20 mouse cellular contexts compared by ENCODE assay signal in genomic region chr11:35387826-35388225, GRCm38 (mm10).
DNase-seq lines count a peak whose midpoint lies in the region; ATAC-seq and TF ChIP-seq lines count a peak whose summit lies in the region.
"Had no signal": no experiment of that assay in that cellular context is flagged by ENCODE, and none has a peak within 500 bp of the region (broad histone marks: within the 10 kb centered on the region; RNA-seq: fewer than 3 reads in every experiment).

No protein-coding gene starts in this region.

- H3K4me1 ChIP-seq in hindbrain, embryonic 10.5 days (replicated peaks) = peaks cover 28% of the 10 kb centered on the region
- H3K4me1 ChIP-seq in hindbrain, postnatal 0 days (ENCODE audit: insufficient read depth, low read length) = no peaks in the 10 kb centered on the region
- H3K4me1 ChIP-seq in neural tube, embryonic 15.5 days = no peaks in the 10 kb centered on the region
- H3K4me1 ChIP-seq in embryonic facial prominence, embryonic 14.5 days (ENCODE audit: control insufficient read depth, insufficient read depth, low read length) = peaks cover 42% of the 10 kb centered on the region
- no peaks in the 10 kb centered on the region for H3K4me1 ChIP-seq in neural tube, embryonic 11.5 days (ENCODE audit: control insufficient read depth, insufficient read depth, low read length)
- no peaks in the 10 kb centered on the region for H3K4me1 ChIP-seq in midbrain, embryonic 15.5 days
- H3K4me1 ChIP-seq: forebrain, embryonic 15.5 days had no signal

- no peak overlapping the region for H3K4me2 ChIP-seq in hindbrain, postnatal 0 days (ENCODE audit: low read depth, low read length)
- H3K4me2 ChIP-seq in neural tube, embryonic 15.5 days = no peak overlapping the region
- no peak overlapping the region for H3K4me2 ChIP-seq in embryonic facial prominence, embryonic 14.5 days (ENCODE audit: low read depth, low read length)
- no peak overlapping the region for H3K4me2 ChIP-seq in neural tube, embryonic 11.5 days (ENCODE audit: low read depth)
- no peak overlapping the region for H3K4me2 ChIP-seq in midbrain, embryonic 15.5 days
- H3K4me2 ChIP-seq: forebrain, embryonic 15.5 days; heart, embryonic 13.5 days had no signal

- H3K9me3 ChIP-seq in hindbrain, embryonic 10.5 days = no peaks in the 10 kb centered on the region
- no peaks in the 10 kb centered on the region for H3K9me3 ChIP-seq in hindbrain, postnatal 0 days (ENCODE audit: low read length)
- no peaks in the 10 kb centered on the region for H3K9me3 ChIP-seq in neural tube, embryonic 15.5 days (replicated peaks)
- no peaks in the 10 kb centered on the region for H3K9me3 ChIP-seq in embryonic facial prominence, embryonic 14.5 days (ENCODE audit: control insufficient read depth, low read length)
- no peaks in the 10 kb centered on the region for H3K9me3 ChIP-seq in neural tube, embryonic 11.5 days (ENCODE audit: control insufficient read depth, low read length)
- no peaks in the 10 kb centered on the region for H3K9me3 ChIP-seq in midbrain, embryonic 15.5 days
- H3K9me3 ChIP-seq: forebrain, embryonic 15.5 days; heart, embryonic 13.5 days had no signal

- no peak overlapping the region for H3K9ac ChIP-seq in hindbrain, postnatal 0 days (replicated peaks; ENCODE audit: low read length)
- H3K9ac ChIP-seq in neural tube, embryonic 15.5 days (replicated peaks) = no peak overlapping the region
- H3K9ac ChIP-seq in embryonic facial prominence, embryonic 14.5 days (ENCODE audit: low read depth, low read length) = no peak overlapping the region
- no peak overlapping the region for H3K9ac ChIP-seq in neural tube, embryonic 11.5 days (ENCODE audit: low read length)
- no peak overlapping the region for H3K9ac ChIP-seq in midbrain, embryonic 15.5 days
- H3K9ac ChIP-seq: forebrain, embryonic 15.5 days; heart, embryonic 13.5 days; liver, embryonic 14.5 days had no signal

- 0 out of 2 replicates have a peak, but pooled peaks cover 4% of the 10 kb centered on the region for H3K27me3 ChIP-seq in hindbrain, embryonic 10.5 days (ENCODE audit: insufficient read depth, poor library complexity, severe bottlenecking)
- H3K27me3 ChIP-seq in hindbrain, postnatal 0 days (ENCODE audit: insufficient read depth, low read length) = 0 out of 2 replicates have a peak, but pooled peaks cover 4% of the 10 kb centered on the region
- H3K27me3 ChIP-seq in neural tube, embryonic 15.5 days (replicated peaks) = peaks cover 21% of the 10 kb centered on the region
- no peaks in the 10 kb centered on the region for H3K27me3 ChIP-seq in embryonic facial prominence, embryonic 14.5 days (replicated peaks; ENCODE audit: control insufficient read depth, insufficient read depth, low read length)
- no peaks in the 10 kb centered on the region for H3K27me3 ChIP-seq in neural tube, embryonic 11.5 days (ENCODE audit: control insufficient read depth, insufficient read depth, low read length)
- peaks cover 6% of the 10 kb centered on the region; the same call in 1 of the 2 replicates for H3K27me3 ChIP-seq in midbrain, embryonic 15.5 days (replicated peaks)
- H3K27me3 ChIP-seq: forebrain, embryonic 15.5 days had no signal

- no peak for TF ChIP-seq CTCF in hindbrain, postnatal 0 days (IDR thresholded peaks at IDR 0.05; ENCODE audit: low read depth)

- WGBS in hindbrain, embryonic 10.5 days = 79% methylated on average over 10 of the region's 10 CpGs
- WGBS in hindbrain, postnatal 0 days = 86% methylated on average over 10 of the region's 10 CpGs
- WGBS in neural tube, embryonic 15.5 days = 77% methylated on average over 10 of the region's 10 CpGs
- 45% methylated on average over 10 of the region's 10 CpGs for WGBS in embryonic facial prominence, embryonic 14.5 days
- WGBS in neural tube, embryonic 11.5 days = 52% methylated on average over 10 of the region's 10 CpGs
- 87% methylated on average over 10 of the region's 10 CpGs for WGBS in midbrain, embryonic 15.5 days

- ATAC-seq in hindbrain, postnatal 0 days = no peak
- no peak for ATAC-seq in neural tube, embryonic 15.5 days (ENCODE audit: low FRiP score)
- no peak for ATAC-seq in embryonic facial prominence, embryonic 14.5 days (ENCODE audit: low read depth)
- no peak for ATAC-seq in neural tube, embryonic 11.5 days (ENCODE audit: insufficient read depth, low FRiP score, low TSS enrichment)
- ATAC-seq in midbrain, embryonic 15.5 days (replicated peaks) = no peak
- ATAC-seq: activated CD4-positive, CD25-positive, alpha-beta regulatory T cell, adult 4 months; forebrain, embryonic 15.5 days; Patski had no signal

- no peak for DNase-seq in hindbrain, embryonic 10.5 days (ENCODE audit: low spot score)
- DNase-seq in hindbrain, postnatal 0 days (ENCODE audit: low spot score) = no peak
- DNase-seq in neural tube, embryonic 10.5 days (ENCODE audit: extremely low spot score, low spot score) = peak; percentile 45
- no peak for DNase-seq in embryonic facial prominence, embryonic 14.5 days (ENCODE audit: low spot score)
- peak; percentile 42 for DNase-seq in neural tube, embryonic 11.5 days (ENCODE audit: low spot score)
- DNase-seq in left cerebral cortex, postnatal 14 days (ENCODE audit: low spot score in 2 of 2) = no peak
- DNase-seq: adrenal gland, postnatal 25 days; cerebellum, adult 18-20 months; cerebellum, postnatal 36 days; heart, postnatal 36 days; layer of hippocampus, adult 9-11 months; lung, postnatal 14 days had no signal

- no peaks in the 10 kb centered on the region for H3K36me3 ChIP-seq in hindbrain, embryonic 10.5 days
- H3K36me3 ChIP-seq in hindbrain, postnatal 0 days (ENCODE audit: insufficient read depth, low read length) = no peaks in the 10 kb centered on the region
- H3K36me3 ChIP-seq in neural tube, embryonic 15.5 days = no peaks in the 10 kb centered on the region
- H3K36me3 ChIP-seq in embryonic facial prominence, embryonic 14.5 days (ENCODE audit: control insufficient read depth, insufficient read depth, low read length) = no peaks in the 10 kb centered on the region
- H3K36me3 ChIP-seq in neural tube, embryonic 11.5 days (ENCODE audit: control insufficient read depth, insufficient read depth, low read length) = no peaks in the 10 kb centered on the region
- H3K36me3 ChIP-seq in midbrain, embryonic 15.5 days (replicated peaks) = no peaks in the 10 kb centered on the region
- H3K36me3 ChIP-seq: forebrain, embryonic 15.5 days; heart, embryonic 13.5 days had no signal

- peak overlapping the region; percentile 56 for H3K27ac ChIP-seq in hindbrain, embryonic 10.5 days
- no peak overlapping the region for H3K27ac ChIP-seq in hindbrain, postnatal 0 days
- no peak overlapping the region for H3K27ac ChIP-seq in neural tube, embryonic 15.5 days (replicated peaks)
- peak overlapping the region; percentile 52 for H3K27ac ChIP-seq in embryonic facial prominence, embryonic 14.5 days (replicated peaks; ENCODE audit: low read depth, low read length)
- H3K27ac ChIP-seq in neural tube, embryonic 11.5 days (ENCODE audit: low read depth, low read length) = no peak overlapping the region
- H3K27ac ChIP-seq in midbrain, embryonic 15.5 days = no peak overlapping the region
- H3K27ac ChIP-seq: forebrain, embryonic 15.5 days; gastrocnemius, adult 2 months; heart, embryonic 13.5 days; liver, embryonic 14.5 days had no signal

- intact Hi-C loops in left cerebral cortex, postnatal 14 days (cut with DNase I) = no loop called here

- H3K4me3 ChIP-seq in hindbrain, embryonic 10.5 days = no peak overlapping the region
- no peak overlapping the region for H3K4me3 ChIP-seq in hindbrain, postnatal 0 days (ENCODE audit: low read length)
- no peak overlapping the region for H3K4me3 ChIP-seq in neural tube, embryonic 15.5 days (replicated peaks)
- no peak overlapping the region for H3K4me3 ChIP-seq in embryonic facial prominence, embryonic 14.5 days (ENCODE audit: low read depth, low read length)
- no peak overlapping the region for H3K4me3 ChIP-seq in neural tube, embryonic 11.5 days (ENCODE audit: low read depth, low read length)
- H3K4me3 ChIP-seq in midbrain, embryonic 15.5 days = no peak overlapping the region
- H3K4me3 ChIP-seq: forebrain, embryonic 15.5 days; gastrocnemius, adult 2 months; heart, embryonic 13.5 days had no signal

Comparison
In these comparisons a context has a peak if more than half of its experiments do, and no peak if none do; other contexts are left out.
1. H3K27ac ChIP-seq: peak in hindbrain, embryonic 10.5 days (single experiment) and embryonic facial prominence, embryonic 14.5 days (single experiment); none in hindbrain, postnatal 0 days (single experiment), neural tube, embryonic 15.5 days (single experiment), neural tube, embryonic 11.5 days (single experiment) and midbrain, embryonic 15.5 days (single experiment).
2. DNase-seq: peak in neural tube, embryonic 10.5 days (single experiment) and neural tube, embryonic 11.5 days (single experiment); none in hindbrain, embryonic 10.5 days (single experiment), hindbrain, postnatal 0 days (single experiment), embryonic facial prominence, embryonic 14.5 days (single experiment) and left cerebral cortex, postnatal 14 days (0 of 2).